Mouse (Mus musculus) cerebellum, adult 8-10 months (tissue): ENCODE results near the gene Mcm2.
A peak's percentile ranks its signal among the peaks of the same experiment; 100 is the strongest.

Source experiments
- DNase-seq: peaks from one replicate; pipeline ENCODE4 v3.0.0; 2022

Mcm2 gene

DNA sequence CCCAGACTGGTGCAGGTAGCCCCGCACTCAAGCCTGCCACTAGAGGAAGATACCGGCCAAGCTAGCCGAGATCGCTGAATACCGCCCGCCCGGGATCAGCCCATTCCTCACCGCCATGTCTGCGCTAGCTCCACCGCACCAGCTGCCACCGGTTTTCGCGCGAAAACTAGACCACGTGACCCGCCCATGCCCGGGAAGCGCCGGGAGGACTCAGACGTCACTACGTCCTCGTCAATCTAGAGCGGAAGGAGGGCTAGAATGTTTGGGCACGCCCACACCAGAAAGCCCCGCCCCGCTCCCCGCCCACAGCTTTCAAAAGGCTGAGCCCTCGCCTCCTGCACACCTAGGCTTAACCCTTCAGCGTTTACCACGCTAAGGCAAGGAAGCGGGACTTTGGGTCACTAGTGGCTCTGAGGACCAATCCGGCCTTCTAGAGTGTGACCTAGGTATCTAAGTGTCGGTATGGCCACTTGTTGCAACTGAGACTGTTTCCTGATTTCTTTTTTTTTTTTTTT, at the start of gene Mcm2:
Mcm2 (minus strand) TSS at position 247 of the 515 bp plus-strand sequence.
- peak; percentile 90 for DNase-seq

DNA sequence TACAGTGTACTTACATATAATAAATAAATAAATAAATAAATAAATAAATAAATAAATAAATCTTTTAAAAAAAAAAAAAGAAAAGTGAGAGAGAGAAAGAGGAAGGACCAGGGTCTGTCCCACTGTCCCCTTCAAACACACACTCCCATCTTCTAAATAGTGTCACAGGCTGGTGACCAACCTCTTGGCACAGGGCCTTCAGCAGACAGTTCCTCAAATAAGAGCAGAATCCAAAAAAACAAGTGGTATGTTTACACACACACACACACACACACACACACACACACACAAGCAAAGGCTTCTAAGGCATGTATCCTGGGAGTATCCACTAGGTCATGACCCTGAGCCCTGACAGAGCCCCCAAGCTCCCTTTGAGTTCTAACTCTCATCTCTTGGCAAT, 49.2 kb upstream of the Mcm2 start:
- DNase-seq = no peak

DNA sequence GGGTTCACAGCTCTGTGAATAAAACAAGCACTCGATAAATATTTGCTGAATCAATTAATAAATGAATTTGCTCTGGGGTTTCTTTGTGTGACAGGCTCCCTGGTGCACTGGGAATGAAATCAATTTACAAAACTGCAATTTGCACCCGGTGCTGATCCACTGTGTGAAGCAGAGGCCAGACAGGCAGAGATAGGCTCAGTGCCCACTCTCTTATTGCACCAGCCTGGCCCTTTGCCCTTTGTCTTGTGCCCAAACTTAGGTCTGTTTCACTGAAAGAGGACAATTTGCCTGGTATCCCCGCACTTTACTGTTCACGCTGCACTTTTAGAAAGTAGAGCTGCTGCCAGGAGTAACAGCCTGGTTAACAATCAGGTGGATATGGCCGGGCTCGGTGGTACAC, 47.9 kb upstream of the Mcm2 start:
- no peak for DNase-seq

DNA sequence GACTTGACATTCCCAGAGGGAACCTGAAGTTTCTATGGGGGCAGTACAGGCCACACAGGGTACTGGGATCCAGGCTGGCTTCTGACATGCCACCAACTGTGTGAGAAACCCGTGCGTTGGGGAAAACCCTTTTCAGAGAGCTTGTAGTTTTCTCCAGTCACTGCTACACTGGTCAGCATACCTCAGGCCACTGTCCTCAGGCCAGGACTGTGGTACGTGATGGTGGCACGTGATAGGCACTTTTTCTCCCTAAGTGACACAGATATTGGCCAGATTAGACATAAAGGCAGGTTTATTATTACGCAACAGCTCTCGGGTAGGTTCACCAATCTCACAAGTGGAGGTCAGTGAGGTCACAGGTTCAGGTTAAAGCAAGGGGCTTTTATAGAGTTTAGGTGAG, 45.1 kb upstream of the Mcm2 start:
- DNase-seq = no peak

DNA sequence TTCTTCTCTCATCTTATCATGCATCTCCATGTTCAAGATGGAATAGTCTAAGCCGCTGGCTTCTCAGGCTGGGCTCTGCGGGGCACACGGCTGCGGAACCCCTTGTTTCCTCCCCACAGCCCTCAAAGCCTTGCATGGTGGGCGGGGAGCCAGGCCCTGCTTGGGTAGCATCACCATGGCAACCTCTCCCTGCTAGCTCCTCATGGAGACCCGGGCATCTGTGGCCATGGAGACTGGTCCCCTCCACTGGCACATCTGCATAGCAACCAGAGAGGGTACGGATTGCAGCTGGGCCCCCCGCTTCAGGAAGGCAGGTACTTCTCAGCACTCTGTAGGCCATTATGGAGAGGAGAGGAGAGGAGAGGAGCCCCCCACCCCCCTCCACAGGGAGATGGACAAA, 44.0 kb upstream of the Mcm2 start:
- DNase-seq = no peak

DNA sequence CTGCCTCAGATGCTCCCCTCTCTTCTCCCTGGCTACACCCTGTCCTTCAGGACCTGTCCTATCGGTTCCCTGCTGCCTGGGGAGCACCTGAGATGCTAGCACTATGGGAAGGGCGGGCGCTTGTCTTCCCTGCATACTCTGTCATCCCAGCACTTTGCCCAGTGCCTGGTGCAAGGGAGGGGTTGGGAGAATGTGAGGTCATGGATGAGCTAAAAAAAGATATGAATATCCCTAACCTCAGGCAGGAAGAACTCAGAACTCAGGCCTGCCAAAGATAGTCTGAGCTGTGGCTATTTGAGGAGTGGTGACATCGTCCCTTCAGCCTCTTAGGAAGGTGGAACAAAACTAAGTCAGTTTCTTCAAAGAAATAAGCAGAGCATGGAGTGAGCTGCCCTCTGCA, 43.0 kb upstream of the Mcm2 start:
- DNase-seq = no peak

DNA sequence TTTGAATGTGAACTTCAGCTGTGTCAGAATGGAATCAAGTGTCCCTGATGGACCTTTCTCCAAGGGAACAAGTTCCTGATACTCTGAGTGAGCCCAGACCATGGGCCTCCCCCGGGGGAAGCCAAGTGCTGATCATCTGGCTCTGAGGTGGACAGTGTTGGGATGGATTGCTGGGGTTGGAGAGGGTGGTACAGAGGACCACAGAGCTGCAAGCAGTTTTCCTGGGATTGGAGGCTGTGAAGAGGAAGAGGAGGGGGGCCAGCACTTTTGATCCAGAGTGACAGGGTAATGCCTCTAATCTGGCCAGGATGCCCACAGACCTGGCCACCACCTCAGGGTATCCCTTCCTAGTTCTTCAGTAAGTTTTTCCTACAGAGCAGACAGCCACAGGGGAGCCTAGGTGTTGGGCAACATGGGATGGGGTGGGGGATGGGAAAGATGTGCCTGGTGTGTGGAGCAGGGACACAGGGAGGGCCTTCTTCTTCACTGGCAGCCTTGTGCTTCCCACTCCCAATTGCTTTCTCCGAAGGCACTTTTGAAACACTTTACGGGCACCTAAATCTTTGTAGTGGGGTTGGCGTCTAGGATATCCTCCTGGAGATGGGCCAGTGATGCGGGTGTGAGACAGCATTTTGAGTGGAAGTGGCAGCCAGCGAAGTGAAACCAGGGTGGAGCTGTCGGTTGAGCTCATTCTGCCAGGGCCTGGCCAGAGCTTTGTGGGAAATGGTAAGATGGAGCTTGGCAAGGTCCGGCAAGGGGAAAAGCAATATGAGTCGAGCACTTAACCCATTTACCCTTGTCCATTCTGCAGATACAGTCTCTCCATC, 41.7 kb upstream of the Mcm2 start:
- no peak for DNase-seq

DNA sequence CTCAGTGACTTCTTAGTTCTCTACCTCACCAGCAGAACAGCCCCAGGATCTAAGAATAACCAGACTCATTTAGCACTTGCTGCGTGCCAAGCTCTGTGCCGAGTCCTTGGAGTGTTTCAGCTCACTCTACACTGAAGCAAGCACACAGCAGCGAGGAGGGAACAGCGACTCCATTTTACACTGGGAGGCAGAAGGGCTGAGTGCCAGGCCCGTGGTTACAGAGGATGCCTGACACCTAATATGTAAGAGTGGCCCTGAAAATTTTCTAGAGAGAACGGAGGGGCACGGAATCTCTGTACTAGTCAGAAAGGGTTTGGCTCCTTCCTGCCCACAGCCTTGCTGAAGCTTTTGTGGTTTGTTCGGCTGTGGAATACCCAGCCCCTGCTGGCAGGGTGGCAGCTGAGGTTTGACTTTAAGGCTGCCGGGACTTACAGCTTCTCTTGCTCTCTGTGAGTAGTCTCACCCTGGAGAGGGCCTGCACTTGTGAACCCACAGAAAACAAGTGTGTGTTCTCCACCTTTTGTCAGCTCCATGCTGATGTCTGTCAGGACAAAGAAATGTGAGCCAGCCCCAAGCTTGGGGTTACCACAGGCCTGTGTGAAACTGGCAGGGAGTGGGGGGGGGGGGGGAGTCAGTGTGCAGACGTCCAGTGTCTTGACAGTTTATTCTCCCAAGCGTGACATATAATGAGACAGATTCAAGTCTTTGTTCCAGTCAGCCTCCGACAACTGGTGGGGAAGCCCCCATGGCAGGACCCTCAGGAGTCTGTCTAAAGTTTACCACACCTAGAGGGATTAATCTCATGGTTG, 40.9 kb upstream of the Mcm2 start:
- DNase-seq = no peak

DNA sequence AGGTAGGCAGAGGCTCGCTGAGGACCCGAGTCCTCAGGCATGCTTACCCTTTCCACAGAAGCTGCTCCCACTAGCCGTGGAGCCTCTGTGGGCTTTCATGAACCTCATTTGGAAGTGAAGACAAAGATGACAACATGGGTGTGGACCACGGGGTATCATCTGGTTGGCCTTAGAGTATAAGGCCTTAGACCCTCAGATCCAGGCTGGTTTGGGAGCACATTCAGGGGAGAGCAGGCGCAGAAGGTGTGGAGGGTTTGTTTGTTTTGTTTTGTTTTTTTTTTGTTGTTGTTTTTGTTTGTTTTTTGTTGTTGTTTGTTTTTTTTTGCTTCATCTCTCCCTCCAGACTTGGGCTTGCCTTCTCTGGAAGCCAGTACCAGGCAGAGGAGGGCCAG, 40.1 kb upstream of the Mcm2 start:
- DNase-seq = no peak

DNA sequence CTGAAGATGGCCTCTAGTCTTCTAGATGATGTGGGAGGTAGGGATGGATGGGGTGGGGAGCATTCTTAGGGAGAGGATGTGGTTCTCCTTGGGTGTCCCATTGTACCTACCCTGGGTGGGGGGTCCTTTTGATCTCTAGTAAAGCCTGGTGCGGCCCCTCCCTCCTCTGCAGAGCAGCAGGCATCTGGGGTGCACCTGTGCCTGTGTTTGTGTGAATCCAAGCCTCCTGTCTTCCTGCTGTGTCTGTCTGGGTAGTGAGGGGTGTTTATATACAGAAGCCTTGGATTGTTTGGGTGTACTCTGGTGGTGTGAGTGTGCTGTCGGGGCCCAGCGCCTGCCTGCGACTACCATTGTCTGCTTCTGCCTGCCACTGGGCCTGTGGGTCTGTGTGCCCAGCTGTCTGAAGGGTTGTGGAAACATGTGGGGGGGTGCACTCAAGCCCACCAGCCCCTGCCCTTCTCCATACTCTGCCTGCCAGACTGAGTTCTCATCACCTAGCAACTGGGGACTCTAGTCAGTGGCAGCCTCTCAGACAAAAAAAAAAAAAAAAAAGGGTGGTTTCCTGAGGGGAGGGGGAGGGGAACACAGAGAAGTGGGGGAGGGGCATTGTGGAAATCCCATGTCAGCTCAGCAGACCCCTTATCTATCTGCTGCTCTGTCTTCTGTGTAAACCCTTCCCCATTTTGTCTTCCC, 39.5 kb upstream of the Mcm2 start:
- no peak for DNase-seq

DNA sequence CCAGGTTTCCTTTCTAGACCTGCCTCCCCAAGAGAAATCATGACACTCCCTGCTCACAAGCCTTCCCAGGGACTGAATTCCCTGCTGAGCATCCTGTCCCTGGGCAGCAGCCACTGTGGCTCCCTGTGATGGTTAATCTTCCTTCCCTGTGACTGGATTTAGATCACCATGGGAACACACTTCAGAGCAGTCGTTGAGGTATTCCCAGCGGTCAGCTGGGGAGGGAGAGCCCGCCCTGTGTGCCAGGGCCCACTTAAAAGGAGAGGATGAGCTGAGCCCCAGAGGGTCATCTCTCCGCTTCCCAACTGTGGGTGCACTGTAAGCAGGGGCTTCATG, 38.6 kb upstream of the Mcm2 start:
- no peak for DNase-seq

DNA sequence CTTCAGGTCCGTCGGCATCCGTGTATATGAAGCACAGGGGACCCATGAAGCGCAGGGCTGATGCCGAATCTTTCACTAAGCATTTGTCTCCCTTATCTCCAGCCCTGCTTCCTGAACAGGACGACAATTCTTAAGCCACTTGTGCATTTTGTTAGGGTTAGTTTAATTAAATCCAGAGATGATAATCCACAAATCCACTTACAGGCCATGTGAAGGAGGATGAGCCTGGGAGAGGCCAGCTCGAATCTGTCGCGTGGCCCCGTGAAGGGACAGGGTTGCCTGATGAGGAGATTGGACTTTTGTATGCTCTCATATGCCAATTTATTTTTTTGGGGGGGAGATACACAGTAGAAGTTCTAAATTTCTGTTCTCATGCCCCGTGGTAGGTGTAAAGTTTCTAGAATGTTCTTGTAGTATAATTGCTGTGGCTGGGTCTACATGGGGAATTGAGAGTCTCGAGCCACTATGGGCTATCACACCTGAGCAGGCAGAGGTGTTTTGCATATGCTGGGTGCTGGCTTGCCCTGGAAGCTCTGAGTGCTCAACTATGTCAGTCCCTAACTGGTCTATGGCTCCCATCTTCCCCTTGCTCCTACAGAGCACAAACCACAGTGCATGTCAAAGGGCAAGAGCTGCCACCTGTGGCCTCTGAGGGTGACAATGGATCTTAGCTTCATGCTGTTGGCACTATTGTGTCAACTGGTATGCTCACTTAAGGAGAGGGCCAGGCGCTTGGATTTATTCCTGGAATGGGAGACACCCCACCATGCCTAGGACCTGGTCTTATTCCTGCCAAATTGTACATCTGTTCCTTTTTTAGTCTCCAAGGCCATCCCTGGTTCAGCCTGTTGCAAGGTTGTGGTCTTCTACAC, 38.0 kb upstream of the Mcm2 start:
- DNase-seq = no peak

DNA sequence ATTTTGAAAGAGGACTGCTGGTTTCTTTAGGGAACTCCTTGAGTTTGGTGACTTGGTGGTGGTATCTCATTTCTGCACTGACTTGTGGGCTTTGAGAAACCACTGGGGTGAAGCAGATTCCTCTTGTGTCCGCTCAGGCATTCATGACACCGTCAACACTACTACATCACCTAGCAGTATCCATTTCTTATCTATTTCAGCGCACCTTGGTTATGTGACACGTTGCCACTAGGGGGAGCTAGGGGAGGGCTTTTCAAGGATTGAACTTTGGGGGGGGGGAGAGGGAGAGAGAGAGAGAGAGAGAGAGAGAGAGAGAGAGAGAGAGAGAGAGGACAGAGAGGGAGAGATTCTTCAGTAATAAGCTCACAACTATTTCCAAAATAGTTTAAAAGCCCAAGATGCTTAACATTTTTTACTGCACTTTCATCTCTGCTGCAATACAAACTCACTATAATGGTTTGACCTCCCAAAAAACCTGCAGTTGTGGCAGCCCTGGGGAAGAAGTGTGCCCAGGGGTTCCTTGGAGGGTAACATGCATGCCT, 37.2 kb upstream of the Mcm2 start:
- DNase-seq = peak; percentile 59

DNA sequence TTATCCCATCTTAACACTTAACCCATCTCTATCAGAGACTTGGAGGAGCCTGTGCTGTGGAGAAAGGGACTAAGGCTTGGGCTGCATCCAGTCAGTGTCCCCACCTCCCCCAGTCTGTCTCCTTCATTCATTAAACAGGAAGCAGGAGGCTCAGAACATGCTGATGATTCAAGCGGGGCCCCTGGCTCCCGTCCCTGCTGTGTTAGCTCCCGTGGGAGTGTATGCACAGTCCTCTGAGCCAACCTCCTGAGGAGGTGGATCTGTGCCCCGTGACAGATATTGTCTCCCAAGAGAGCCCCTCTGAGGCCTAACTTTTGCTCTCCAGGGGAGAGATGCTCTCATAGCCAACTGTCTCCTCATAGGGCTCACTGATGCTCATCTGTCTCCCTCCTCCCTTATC, 36.2 kb upstream of the Mcm2 start:
- DNase-seq = no peak

DNA sequence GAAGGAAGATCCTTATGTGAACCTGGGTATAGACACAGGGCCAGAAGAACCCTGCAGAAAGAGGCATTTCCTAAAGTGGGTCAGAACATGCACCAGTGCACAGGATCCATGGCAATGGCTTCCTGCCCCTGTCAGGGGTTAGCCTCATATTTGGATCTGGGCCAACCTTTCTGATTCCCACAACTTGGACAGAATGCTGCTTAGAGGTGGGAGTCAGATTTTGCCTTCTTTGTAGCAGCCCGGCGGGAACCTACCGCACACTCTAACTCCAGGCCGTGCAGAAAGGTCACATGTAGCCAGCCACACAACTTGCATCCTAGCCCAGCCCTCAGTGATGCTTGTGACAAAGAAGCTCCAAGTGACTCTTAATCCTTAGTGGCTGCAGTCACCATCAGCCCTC, 35.6 kb upstream of the Mcm2 start:
- no peak for DNase-seq

DNA sequence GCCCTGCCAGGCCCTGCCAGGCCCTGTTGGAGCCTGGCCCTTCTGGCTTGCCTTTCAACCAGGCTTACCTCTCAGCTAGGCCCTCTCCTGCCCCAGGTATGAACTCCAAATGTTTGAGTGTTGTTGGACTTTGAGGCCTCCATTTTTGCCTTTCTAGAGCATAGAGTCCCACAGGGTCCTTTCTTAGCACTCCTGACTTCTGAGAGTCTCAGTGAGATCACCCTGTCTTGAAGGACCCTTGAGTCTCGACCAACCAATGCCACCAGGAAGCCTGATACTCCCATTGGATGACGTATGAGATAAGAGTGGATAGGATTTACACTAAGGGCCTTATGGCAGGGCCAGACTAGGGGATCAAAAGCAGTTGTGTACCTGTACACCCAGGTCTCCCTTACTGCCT, 32.9 kb upstream of the Mcm2 start:
- DNase-seq = no peak

DNA sequence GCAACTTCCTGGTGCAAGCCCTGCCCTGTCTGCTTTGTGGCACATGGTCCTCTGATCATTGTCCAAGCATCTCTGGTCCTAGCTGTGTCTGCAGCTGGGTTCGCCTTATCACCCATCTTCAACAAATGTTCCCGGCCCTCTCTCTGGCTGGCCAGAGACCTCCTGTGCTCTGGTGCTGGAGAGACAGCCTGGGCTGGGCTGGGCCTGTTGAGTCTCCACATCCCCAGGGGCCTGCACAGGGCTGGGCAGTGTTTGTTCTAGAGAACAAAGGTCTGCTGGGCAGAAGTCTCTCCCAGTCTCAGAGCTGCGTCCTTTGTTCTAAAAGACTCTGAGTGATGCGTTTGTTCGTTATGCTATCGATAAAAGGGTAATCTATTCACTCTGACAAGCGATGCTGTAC, 31.5 kb upstream of the Mcm2 start:
- DNase-seq = no peak

DNA sequence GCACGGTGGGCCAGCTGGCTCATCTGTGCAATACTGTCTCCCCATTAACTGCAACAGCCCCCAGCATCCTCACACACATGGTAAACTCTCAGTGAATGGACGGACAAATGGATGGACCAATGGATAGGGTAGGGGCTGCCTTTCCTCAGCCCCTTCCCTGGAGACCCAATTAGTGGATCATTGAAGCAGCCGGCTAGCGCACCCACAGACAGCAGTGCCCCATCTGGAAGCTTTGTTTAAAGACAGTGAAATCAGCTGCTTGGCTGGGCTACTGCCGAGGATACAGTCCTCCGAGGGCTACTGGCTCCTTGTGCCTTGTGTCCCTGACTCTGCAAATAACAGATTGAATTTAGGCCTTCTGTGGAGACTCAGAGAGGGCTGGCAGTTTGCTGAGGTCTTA, 30.9 kb upstream of the Mcm2 start:
- no peak for DNase-seq

DNA sequence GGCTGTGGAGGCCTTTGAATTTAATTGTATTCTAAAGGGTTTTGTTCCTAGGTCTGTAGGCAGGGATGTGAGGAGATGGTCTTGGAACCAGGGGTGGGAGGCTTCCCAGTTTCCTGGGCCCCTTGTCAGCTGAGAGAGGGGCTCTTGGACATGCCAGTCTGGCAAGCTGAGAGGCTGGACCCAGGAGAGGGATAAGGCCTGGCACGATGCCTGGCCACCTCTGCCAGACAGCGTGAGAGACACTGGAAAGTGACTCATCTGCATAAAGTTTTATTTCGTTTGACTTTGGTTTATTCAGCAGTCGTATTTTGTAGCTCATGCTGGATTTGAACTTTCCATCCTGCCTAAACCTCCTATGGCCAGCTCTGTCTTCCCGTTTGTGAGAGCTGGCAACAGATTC, 30.0 kb upstream of the Mcm2 start:
- DNase-seq = no peak

DNA sequence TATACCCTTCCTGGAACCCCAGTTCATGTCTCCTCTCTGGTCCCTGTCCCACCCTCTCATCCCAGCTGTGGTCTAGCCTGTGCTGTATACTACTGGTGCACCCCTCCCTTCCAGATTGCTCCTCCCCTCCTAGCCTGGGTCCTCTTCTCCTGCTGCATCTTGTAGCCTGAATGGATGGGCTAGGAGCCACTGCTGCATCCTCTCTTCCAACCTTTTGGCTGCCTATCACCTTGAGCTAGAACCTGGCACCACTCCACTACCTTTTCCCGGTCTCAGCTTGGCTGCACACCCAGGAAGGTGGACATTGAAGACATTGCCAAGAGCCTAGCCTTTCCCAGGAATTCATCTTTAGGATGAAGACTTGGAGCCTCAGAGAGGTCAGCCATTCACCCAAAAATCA, 29.4 kb upstream of the Mcm2 start:
- DNase-seq = no peak

DNA sequence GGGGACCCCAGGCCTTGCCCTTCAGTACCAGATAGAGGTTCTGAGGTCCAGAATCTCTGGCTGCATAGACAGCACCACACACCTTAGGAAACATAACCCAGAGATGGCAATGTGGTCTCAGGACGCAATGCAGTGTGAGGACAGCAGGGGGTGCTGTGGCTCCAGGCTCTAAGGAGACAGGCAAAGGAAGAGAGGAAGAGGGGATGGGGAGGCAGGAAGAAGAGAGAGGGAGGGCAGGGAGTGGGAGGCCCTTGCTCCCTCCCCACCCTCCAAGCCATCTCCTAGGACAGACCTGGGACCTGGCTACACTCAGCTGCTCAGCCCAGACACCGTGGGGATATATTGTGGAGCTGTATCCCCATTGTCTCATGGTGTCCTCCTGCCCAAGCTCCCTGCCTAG, 29.0 kb upstream of the Mcm2 start:
- peak; percentile 84 for DNase-seq

DNA sequence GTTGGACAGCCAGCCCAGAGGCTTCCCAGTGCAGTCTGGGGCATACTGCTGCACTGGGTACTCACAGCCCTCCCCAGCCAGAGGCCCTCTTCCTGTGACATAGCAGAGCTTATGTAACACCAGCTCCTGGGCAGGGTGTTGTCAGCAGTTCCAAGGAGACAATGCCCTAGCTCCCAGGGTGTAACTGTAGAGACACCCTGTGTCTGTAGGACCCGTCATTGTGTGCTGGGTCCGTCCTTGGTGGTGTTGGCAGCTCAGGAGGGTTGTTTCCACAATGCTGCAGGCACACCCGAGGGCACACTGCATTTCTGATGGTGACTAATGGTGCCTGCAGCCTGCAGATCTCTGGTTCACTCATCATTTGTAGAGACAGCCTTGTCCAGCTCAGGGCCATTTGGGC, 28.3 kb upstream of the Mcm2 start:
- no peak for DNase-seq
